Mouse (Mus musculus) bone marrow macrophage, adult 2 months (primary cell): ENCODE measurements at regions not wholly inside any gene's neighbourhood (a gene's known extent, or its start where the extent isn't known, plus 50 kb on each side); places are given as distances from the start of the nearest gene placed in this dataset.

ENCODE experiments used
- CTCF ChIP-seq: IDR thresholded peaks from 2 replicates; pipeline ENCODE4 v1.5.1; 2012; ENCODE audit warnings: low read depth, mild to moderate bottlenecking, low read length, moderate library complexity
- POLR2A ChIP-seq: IDR thresholded peaks from 2 replicates; pipeline ENCODE4 v1.6.1; 2012; ENCODE audit warnings: mild to moderate bottlenecking, low read depth, low read length, borderline replicate concordance

DNA sequence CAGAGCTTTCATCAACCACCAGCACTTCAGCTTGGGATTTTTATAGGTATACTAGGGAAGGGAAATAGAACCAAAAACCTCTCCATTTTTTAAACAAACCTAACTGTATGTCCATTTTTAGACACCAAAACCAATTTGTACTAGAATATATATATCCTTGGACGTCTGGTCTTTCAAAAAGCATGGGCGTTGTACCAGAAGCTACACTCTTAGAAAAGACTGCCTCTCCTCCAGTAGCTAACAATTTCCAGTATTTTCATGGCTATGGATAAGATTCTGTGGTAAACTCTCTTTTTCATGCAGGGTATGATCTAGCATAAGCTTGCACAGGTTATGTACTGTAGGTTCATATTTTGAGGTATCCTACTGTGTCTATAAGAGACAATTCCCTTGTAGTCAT is 219.1 kb upstream of the Nudt12 start:
- TF ChIP-seq CTCF (no peak), POLR2A (no peak)
